Mouse (Mus musculus) liver, embryonic 14.5 days (tissue): ENCODE results near the gene Tmem253. TPM values are rescaled to one million over a fixed set of nuclear protein-coding genes. Genes with fewer than 3 reads are reported as not detected.

ENCODE experiments used
- ATAC-seq: fragments of 200-750 bp; cut with Nextera tagmentation; 2 replicates; pipeline ENCODE4 v1.8.0; 2017; ENCODE audit warnings: moderate number of reproducible peaks, mild to moderate bottlenecking, moderate library complexity; ENCODE audit not compliant: insufficient read depth
- DNase-seq, 3 experiments: peaks; one replicate each; pipeline ENCODE4 v3.0.0-alpha.2; 2012 to 2013; ENCODE audit warnings: low read depth in 3 of 3, low spot score in 3 of 3
- H3K27ac ChIP-seq: fragments of 300-500 bp; sonication (generic); 2 replicates; pipeline ENCODE4 v1.5.1; 2014; ENCODE audit warnings: moderate library complexity, mild to moderate bottlenecking, control low read depth, inconsistent platforms
- H3K27me3 ChIP-seq: fragments of 300-500 bp; sonication (generic); 2 replicates; pipeline ENCODE4 v1.6.1; 2014; ENCODE audit warnings: mild to moderate bottlenecking, low read length, moderate library complexity; ENCODE audit not compliant: control insufficient read depth, insufficient read depth
- H3K36me3 ChIP-seq: fragments of 300-500 bp; sonication (generic); replicated peaks from 2 replicates; pipeline ENCODE4 v1.6.1; 2014; ENCODE audit warnings: low read depth; ENCODE audit not compliant: control insufficient read depth, insufficient read depth
- H3K4me1 ChIP-seq, 2 experiments: fragments of 200-500 bp in 1 of 2; fragments of 300-500 bp in 1 of 2; sonication (generic) in 1 of 2; replicated peaks; 2 replicates each; pipeline ENCODE4 v1.6.1; 2012 to 2014; ENCODE audit warnings: antibody characterized with exemption in 1 of 2, inconsistent platforms in 1 of 2, low read length in 1 of 2; ENCODE audit not compliant: control insufficient read depth in 2 of 2, insufficient read depth in 2 of 2
- H3K4me2 ChIP-seq: fragments of 300-500 bp; sonication (generic); 2 replicates; pipeline ENCODE4 v1.6.1; 2014; ENCODE audit warnings: low read depth, mild to moderate bottlenecking, control low read depth, moderate library complexity
- H3K4me3 ChIP-seq, 2 experiments: fragments of 200-500 bp in 1 of 2; fragments of 300-500 bp in 1 of 2; sonication (generic) in 1 of 2; 2 replicates each; pipeline ENCODE4 v1.5.1; 2012 to 2014; ENCODE audit warnings: low read depth in 2 of 2, low read length in 2 of 2, mild to moderate bottlenecking in 2 of 2, control low read depth in 1 of 2, inconsistent platforms in 1 of 2, moderate library complexity in 1 of 2; ENCODE audit not compliant: insufficient read depth in 1 of 2
- H3K9ac ChIP-seq: fragments of 300-500 bp; sonication (generic); replicated peaks from 2 replicates; pipeline ENCODE4 v1.6.1; 2014; ENCODE audit warnings: mild to moderate bottlenecking, control low read depth, moderate library complexity
- H3K9me3 ChIP-seq: fragments of 300-500 bp; sonication (generic); 2 replicates; pipeline ENCODE4 v1.6.1; 2016; ENCODE audit warnings: low read length, mixed read lengths; ENCODE audit not compliant: control insufficient read depth
- CTCF ChIP-seq: IDR thresholded peaks from 2 replicates; pipeline ENCODE4 v1.5.1; 2016; ENCODE audit warnings: antibody characterized with exemption, low read depth, control low read depth
- EP300 ChIP-seq: IDR thresholded peaks from 2 replicates; pipeline ENCODE4 v1.6.1; 2016; ENCODE audit warnings: antibody characterized with exemption, low read depth
- WGBS: fragments of 180-500 bp; shearing (Covaris S2); extraction: QIAGEN DNeasy Blood & Tissue Kit; methylation state at CpG from one replicate; pipeline ENCODE4 v1.1.7; 2014; ENCODE audit not compliant: insufficient replicate concordance; 5-methylcytosine and 5-hydroxymethylcytosine counted together
- polyA plus RNA-seq, 2 experiments: library from polyadenylated mRNA; depleted of rRNA in 1 of 2; stranded (reverse) in 1 of 2; unstranded in 1 of 2; fragments of >200 nt; fragmentation: Nextera tagmentation in 1 of 2; extraction: Ambion mirVana in 1 of 2; gene quantifications; 2 replicates each; pipeline versions ENCODE4 v1.2.1 to v1.2.3; 2012 to 2014

Gene Tmem253
- polyA plus RNA-seq, 2 experiments, result 0.08 to 0.24 TPM

DNA sequence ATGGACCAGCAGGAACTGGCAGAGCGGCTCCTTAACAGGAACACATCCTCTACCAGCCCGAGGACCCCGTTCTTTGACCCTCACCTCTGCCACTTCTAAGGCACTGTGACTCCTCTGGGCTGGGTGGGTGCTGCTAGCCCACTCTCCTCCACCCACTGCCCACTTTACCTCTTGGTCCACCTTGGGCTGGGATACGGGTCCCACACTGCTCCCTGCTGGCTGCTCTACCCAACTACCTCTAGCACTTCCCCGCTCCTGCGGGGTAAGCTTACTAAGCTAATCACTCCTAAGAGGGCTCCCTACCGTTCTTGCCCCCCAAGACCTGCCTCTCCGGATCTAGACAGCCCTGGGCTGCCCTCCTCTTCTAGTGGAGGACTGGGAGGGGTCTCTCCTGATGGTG, 9.2 kb upstream of the Tmem253 start:
- WGBS, result 74% methylated on average over 8 of the region's 8 CpGs
- Histone ChIP-seq H3K27ac (no peak overlapping the region), H3K4me2 (no peak overlapping the region), H3K27me3 (no peaks in the 10 kb centered on the region), H3K9me3 (no peaks in the 10 kb centered on the region), H3K36me3 (peaks cover 2% of the 10 kb centered on the region; the same call in 1 of the 2 replicates), H3K9ac (no peak overlapping the region), H3K4me1 (no peaks in the 10 kb centered on the region), H3K4me3 (no peak overlapping the region)
- no peak for ATAC-seq
- DNase-seq, result no peak
- TF ChIP-seq CTCF (peak; percentile 53), EP300 (no peak)

DNA sequence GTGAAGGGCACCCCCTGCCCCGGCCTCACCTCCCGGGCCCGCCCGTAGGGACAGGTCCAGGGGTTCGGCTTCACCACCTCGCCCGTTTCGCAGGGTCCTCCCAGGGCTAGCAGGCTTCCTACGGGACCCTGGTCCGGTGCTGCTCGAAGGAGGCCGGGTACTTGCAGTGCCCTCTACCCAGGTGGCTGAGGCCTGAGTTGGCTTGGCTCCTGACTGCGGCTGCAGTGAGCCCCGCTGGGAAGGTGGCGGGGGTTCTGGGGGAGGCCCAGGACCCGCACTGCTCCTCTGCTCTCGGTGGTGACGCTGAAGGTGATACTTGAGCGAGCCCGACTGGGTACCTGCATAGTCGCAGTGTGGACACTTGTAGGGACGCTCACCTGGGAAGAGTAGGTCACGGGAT, 8.7 kb upstream of the Tmem253 start:
- TF ChIP-seq EP300 (no peak), CTCF (no peak)
- no peaks in the 10 kb centered on the region for H3K4me1 ChIP-seq
- DNase-seq, result no peak
- no peak for ATAC-seq
- WGBS, result 93% methylated on average over 23 of the region's 23 CpGs
- H3K27me3 ChIP-seq, result no peaks in the 10 kb centered on the region
- no peak overlapping the region for H3K4me2 ChIP-seq
- H3K36me3 ChIP-seq, result peaks cover 2% of the 10 kb centered on the region; the same call in 1 of the 2 replicates
- H3K9me3 ChIP-seq, result no peaks in the 10 kb centered on the region
- H3K9ac ChIP-seq, result no peak overlapping the region
- no peak overlapping the region for H3K4me3 ChIP-seq
- H3K27ac ChIP-seq, result no peak overlapping the region

DNA sequence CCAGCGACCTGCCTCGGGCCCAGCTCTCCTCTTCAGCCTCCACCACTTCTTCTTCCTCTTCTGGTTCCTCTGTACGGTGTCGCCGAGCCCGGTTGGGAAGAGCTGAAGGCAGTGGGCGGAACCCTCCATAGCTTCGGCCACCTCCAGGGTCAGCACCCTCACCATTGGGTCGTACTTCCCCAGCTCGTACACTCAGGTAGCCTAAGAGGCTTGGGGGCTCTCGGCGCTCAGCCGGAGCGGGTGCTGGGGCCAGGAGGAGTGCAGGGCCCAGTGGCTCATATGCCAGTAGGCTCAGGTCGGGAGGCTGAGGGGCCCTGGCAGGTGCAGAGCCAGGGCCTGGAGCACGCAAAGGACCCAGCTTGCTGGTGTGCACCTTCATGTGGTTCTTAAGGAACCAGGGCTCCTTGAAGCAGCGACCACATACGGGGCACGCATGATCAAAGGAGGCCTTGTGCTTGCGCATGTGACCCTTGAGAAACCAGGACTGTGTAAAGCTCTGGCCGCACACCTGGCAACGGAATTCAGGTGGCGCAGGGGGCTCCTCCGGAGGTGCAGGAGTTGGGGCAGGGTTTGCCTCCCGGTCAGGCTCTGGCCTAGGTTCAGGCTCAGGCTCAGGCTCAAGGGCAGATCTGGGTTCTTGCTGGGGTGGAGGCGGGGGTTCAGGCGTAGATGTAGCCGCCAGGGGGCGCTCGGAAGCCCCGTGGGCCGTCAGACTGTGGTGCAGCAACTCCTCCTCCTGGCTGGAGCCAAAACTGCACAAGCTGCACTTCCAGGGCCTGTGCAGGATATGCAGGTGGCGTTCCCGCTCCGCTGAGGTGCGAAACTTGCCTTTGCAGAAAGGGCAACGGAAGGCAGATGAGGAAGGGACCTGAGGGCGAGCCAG, 6.9 kb upstream of the Tmem253 start:
- H3K4me3 ChIP-seq, result no peak overlapping the region
- no peak overlapping the region for H3K9ac ChIP-seq
- peak; percentile 78 for ATAC-seq

DNA sequence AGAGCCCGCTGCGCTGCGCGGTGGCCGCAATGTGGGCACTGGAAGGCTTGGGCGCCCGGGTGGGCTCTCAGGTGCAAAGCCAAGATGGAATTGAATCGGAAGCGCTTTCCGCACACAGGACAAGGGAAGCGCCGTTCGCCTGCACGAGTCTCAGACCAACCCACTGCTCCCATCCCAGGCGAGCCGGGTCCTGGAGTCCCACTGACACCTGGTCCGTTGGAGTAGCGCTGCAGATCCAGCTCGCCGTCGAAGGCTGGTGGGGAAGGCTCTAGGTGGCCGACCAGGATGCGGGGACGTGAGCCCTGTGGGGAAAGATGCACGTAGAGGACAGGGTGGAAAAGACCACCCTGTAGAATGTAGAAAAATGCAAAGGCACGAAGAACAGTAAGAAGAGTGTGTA, 6.1 kb upstream of the Tmem253 start:
- Histone ChIP-seq H3K27ac (no peak overlapping the region), H3K9me3 (no peaks in the 10 kb centered on the region), H3K36me3 (peaks cover 2% of the 10 kb centered on the region; the same call in 1 of the 2 replicates), H3K9ac (no peak overlapping the region), H3K27me3 (no peaks in the 10 kb centered on the region), H3K4me1 (no peaks in the 10 kb centered on the region), H3K4me3 (no peak overlapping the region), H3K4me2 (no peak overlapping the region)
- WGBS, result 70% methylated on average over 26 of the region's 26 CpGs
- DNase-seq, result no peak
- no peak for ATAC-seq
- no peak for TF ChIP-seq EP300
- no peak for TF ChIP-seq CTCF

More for the DNA sequence above, 6.9 kb upstream of the Tmem253 start:
- peak; percentile 10; the same call in 1 of the 2 replicates for TF ChIP-seq EP300
- TF ChIP-seq CTCF, result peak; percentile 100
- Histone ChIP-seq H3K4me2 (no peak overlapping the region), H3K36me3 (peaks cover 2% of the 10 kb centered on the region; the same call in 1 of the 2 replicates), H3K27me3 (no peaks in the 10 kb centered on the region), H3K4me1 (no peaks in the 10 kb centered on the region), H3K9me3 (no peaks in the 10 kb centered on the region), H3K27ac (no peak overlapping the region)
- peak; percentile 65 to 69 (median 68) for DNase-seq
- WGBS, result 52% methylated on average over 38 of the region's 38 CpGs

DNA sequence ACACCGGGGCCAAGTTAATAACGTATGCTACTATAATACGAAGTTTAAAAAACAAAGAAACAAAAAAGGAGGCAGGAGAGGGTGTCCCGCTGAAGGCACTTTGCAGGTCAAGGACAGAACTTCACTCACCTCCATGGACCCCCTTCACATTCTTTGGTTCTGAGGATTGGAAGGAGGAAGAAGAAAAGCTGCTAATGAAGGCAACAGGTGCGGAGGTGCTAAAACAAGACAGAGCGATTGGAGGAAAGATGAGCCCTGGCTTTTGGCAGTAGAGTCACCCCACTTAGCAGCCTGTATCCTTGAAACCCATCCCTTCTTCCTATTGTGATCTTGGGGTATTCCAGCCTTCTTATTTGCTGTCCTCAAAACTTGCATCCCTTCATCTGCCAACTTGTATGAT, 5.6 kb upstream of the Tmem253 start:
- WGBS, result 80% methylated on average over 6 of the region's 6 CpGs
- H3K36me3 ChIP-seq, result peaks cover 2% of the 10 kb centered on the region; the same call in 1 of the 2 replicates
- no peak overlapping the region for H3K4me2 ChIP-seq
- no peaks in the 10 kb centered on the region for H3K27me3 ChIP-seq
- ATAC-seq (no peak), DNase-seq (no peak)
- no peaks in the 10 kb centered on the region for H3K4me1 ChIP-seq
- no peak overlapping the region for H3K9ac ChIP-seq
- TF ChIP-seq EP300 (no peak), CTCF (no peak)
- no peak overlapping the region for H3K4me3 ChIP-seq
- no peak overlapping the region for H3K27ac ChIP-seq
- no peaks in the 10 kb centered on the region for H3K9me3 ChIP-seq
